Mouse (Mus musculus) heart, postnatal 4 days (tissue): ENCODE data around the gene Ubald1. TPM values are rescaled to one million over a fixed set of nuclear protein-coding genes. Genes with fewer than 3 reads are reported as not detected.

ENCODE experiments used
- total RNA-seq, 2 experiments: library from RNA; stranded (reverse); gene quantifications; 2 replicates each; pipeline ENCODE4 v1.2.3; 2021

The Ubald1 gene
- total RNA-seq, 2 experiments from 2014 or later = 22.6 to 24.8 TPM

Other genes with a start within 250 kb of the Ubald1 start
- gene Vasn, start 240.4 kb downstream of the Ubald1 start, total RNA-seq = 10 to 100 TPM; 17.7 to 18.2 TPM
- 10 to 100 TPM; 82.7 to 84.7 TPM for gene Dnaja3, start 240.3 kb downstream of the Ubald1 start, total RNA-seq
- 10 to 100 TPM; 24.1 to 26.5 TPM for gene Coro7, start 200.5 kb downstream of the Ubald1 start, total RNA-seq
- 10 to 100 TPM; 15.2 to 15.5 TPM for gene Nmral1, start 161.0 kb downstream of the Ubald1 start, total RNA-seq
- gene Hmox2, start 154.0 kb downstream of the Ubald1 start, total RNA-seq = 10 to 100 TPM; 67.4 to 75.9 TPM
- 100 to 1,000 TPM in 1 of 2 experiments, 10 to 100 TPM in 1; 96.3 to 105 TPM for gene Cdip1, start 90.0 kb downstream of the Ubald1 start, total RNA-seq
- gene 4930562C15Rik, start 44.9 kb downstream of the Ubald1 start, total RNA-seq = not detected
- gene Mgrn1, start 5.9 kb upstream of the Ubald1 start, total RNA-seq = 100 to 1,000 TPM; 170 to 187 TPM
- gene Nudt16l1, start 58.4 kb upstream of the Ubald1 start, total RNA-seq = 10 to 100 TPM; 50.7 to 51.3 TPM
- 10 to 100 TPM; 22.4 to 24.3 TPM for gene Anks3, start 83.9 kb upstream of the Ubald1 start, total RNA-seq
- not detected for gene Sept12, start 117.5 kb upstream of the Ubald1 start, total RNA-seq
- not detected for gene Smim22, start 127.0 kb upstream of the Ubald1 start, total RNA-seq
- 10 to 100 TPM; 25.2 to 27.6 TPM for gene Rogdi, start 133.2 kb upstream of the Ubald1 start, total RNA-seq
- 10 to 100 TPM; 63.3 to 66.4 TPM for gene Glyr1, start 169.5 kb upstream of the Ubald1 start, total RNA-seq
- gene Ubn1, start 169.7 kb upstream of the Ubald1 start, total RNA-seq = 10 to 100 TPM; 34.8 to 37.5 TPM